In the genomic region with DNA sequence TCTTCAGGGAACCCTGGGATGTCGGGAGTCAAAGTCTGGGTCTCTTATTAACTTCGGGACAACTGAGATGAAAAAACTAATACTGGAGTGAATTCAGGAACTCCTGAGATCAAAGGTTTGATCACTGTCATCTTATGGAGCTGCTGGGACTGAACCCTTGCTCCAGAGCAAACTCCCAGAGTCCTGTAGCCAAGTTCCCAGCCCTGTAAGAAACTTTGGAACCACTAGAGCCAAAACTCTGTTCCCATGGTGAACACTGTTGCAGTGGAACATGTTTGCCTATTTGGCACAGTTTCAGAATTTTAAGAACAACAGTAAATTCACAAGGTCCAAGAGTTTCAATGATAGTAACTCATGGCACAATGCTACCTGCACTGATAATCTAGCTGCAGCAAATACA, we compare ENCODE assay signal across 21 mouse cellular contexts.
DNase-seq lines count a peak whose midpoint lies in the region; ATAC-seq lines count a peak whose summit lies in the region.
"Had no signal": no experiment of that assay in that cellular context is flagged by ENCODE, and none has a peak within 500 bp of the region (broad histone marks: within the 10 kb centered on the region; RNA-seq: fewer than 3 reads in every experiment).

No protein-coding gene starts in this region.

- H3K36me3 ChIP-seq in midbrain, embryonic 10.5 days: no peaks in the 10 kb centered on the region
- H3K36me3 ChIP-seq in midbrain, embryonic 15.5 days (replicated peaks): no peaks in the 10 kb centered on the region
- H3K36me3 ChIP-seq: embryonic facial prominence, embryonic 13.5 days; forebrain, embryonic 12.5 days; G1E; heart, embryonic 13.5 days; hindbrain, embryonic 15.5 days had no signal

- no peak overlapping the region for H3K4me3 ChIP-seq in midbrain, embryonic 10.5 days
- no peak overlapping the region for H3K4me3 ChIP-seq in midbrain, embryonic 15.5 days
- H3K4me3 ChIP-seq: embryonic facial prominence, embryonic 13.5 days; forebrain, embryonic 12.5 days; heart, embryonic 13.5 days; hindbrain, embryonic 15.5 days had no signal

- no peak overlapping the region for H3K27ac ChIP-seq in midbrain, embryonic 10.5 days (replicated peaks)
- no peak overlapping the region for H3K27ac ChIP-seq in midbrain, embryonic 15.5 days
- H3K27ac ChIP-seq: embryonic facial prominence, embryonic 13.5 days; forebrain, embryonic 12.5 days; heart, embryonic 13.5 days; hindbrain, embryonic 15.5 days had no signal

- ATAC-seq in midbrain, embryonic 15.5 days (replicated peaks): no peak
- no peak for ATAC-seq in megakaryocyte-erythroid progenitor cell, adult 5-6 weeks (replicated peaks; ENCODE audit: low FRiP score, low TSS enrichment, poor library complexity, severe bottlenecking)
- ATAC-seq: CD4-positive, CD25-positive, alpha-beta regulatory T cell, adult 4 months; forebrain, embryonic 16.5 days had no signal

- no peak overlapping the region for H3K4me2 ChIP-seq in midbrain, embryonic 15.5 days
- H3K4me2 ChIP-seq: embryonic facial prominence, embryonic 13.5 days; forebrain, embryonic 12.5 days; heart, embryonic 13.5 days; hindbrain, embryonic 15.5 days had no signal

- DNase-seq in adrenal gland, postnatal 14 days: peak; percentile 14
- DNase-seq in adrenal gland, adult (ENCODE audit: inconsistent age in 2 of 2, low spot score in 1 of 2): no peak
- DNase-seq in kidney, adult 9 months: peak; percentile 73
- no peak for DNase-seq in kidney, postnatal 4 days
- peak; percentile 2 for DNase-seq in midbrain, embryonic 10.5 days (ENCODE audit: low spot score)
- DNase-seq: adrenal gland, postnatal 25 days; B cell, adult 2 months; cerebellum, adult 18-20 months; cerebellum, adult 9-11 months; cerebellum, postnatal 36 days; gastrocnemius, postnatal 10 days; heart, postnatal 36 days had no signal

- H3K27me3 ChIP-seq in midbrain, embryonic 10.5 days (ENCODE audit: low read depth, poor library complexity, severe bottlenecking): peaks cover 11% of the 10 kb centered on the region
- H3K27me3 ChIP-seq in midbrain, embryonic 15.5 days (replicated peaks): no peaks in the 10 kb centered on the region
- H3K27me3 ChIP-seq: embryonic facial prominence, embryonic 13.5 days; forebrain, embryonic 12.5 days; heart, embryonic 13.5 days; hindbrain, embryonic 15.5 days had no signal

- no peaks in the 10 kb centered on the region for H3K9me3 ChIP-seq in midbrain, embryonic 10.5 days (replicated peaks)
- no peaks in the 10 kb centered on the region for H3K9me3 ChIP-seq in midbrain, embryonic 15.5 days
- H3K9me3 ChIP-seq: embryonic facial prominence, embryonic 13.5 days; forebrain, embryonic 12.5 days; hindbrain, embryonic 15.5 days had no signal

- WGBS in midbrain, embryonic 10.5 days: 88% methylated on average over 2 of the region's 2 CpGs
- WGBS in midbrain, embryonic 15.5 days: 87% methylated on average over 2 of the region's 2 CpGs

- H3K9ac ChIP-seq in midbrain, embryonic 15.5 days: no peak overlapping the region
- H3K9ac ChIP-seq: embryonic facial prominence, embryonic 13.5 days; forebrain, embryonic 12.5 days; heart, embryonic 13.5 days; hindbrain, embryonic 15.5 days had no signal

- H3K4me1 ChIP-seq in midbrain, embryonic 10.5 days: peaks cover 10% of the 10 kb centered on the region
- no peaks in the 10 kb centered on the region for H3K4me1 ChIP-seq in midbrain, embryonic 15.5 days
- H3K4me1 ChIP-seq: embryonic facial prominence, embryonic 13.5 days; heart, embryonic 13.5 days; hindbrain, embryonic 15.5 days had no signal

Comparison
In these comparisons a context has a peak if more than half of its experiments do, and no peak if none do; other contexts are left out.
1. DNase-seq: peak in adrenal gland, postnatal 14 days (single experiment), kidney, adult 9 months (single experiment) and midbrain, embryonic 10.5 days (single experiment); none in adrenal gland, adult (0 of 2) and kidney, postnatal 4 days (0 of 2).